Mouse (Mus musculus): ENCODE data around the gene Erap1. TPM values are rescaled to one million over a fixed set of nuclear protein-coding genes. Genes with fewer than 3 reads are reported as not detected.

Erap1 gene
- polyA plus RNA-seq (2012; rRNA removed), result 7.5 and 8.4 TPM in 2 replicates

DNA sequence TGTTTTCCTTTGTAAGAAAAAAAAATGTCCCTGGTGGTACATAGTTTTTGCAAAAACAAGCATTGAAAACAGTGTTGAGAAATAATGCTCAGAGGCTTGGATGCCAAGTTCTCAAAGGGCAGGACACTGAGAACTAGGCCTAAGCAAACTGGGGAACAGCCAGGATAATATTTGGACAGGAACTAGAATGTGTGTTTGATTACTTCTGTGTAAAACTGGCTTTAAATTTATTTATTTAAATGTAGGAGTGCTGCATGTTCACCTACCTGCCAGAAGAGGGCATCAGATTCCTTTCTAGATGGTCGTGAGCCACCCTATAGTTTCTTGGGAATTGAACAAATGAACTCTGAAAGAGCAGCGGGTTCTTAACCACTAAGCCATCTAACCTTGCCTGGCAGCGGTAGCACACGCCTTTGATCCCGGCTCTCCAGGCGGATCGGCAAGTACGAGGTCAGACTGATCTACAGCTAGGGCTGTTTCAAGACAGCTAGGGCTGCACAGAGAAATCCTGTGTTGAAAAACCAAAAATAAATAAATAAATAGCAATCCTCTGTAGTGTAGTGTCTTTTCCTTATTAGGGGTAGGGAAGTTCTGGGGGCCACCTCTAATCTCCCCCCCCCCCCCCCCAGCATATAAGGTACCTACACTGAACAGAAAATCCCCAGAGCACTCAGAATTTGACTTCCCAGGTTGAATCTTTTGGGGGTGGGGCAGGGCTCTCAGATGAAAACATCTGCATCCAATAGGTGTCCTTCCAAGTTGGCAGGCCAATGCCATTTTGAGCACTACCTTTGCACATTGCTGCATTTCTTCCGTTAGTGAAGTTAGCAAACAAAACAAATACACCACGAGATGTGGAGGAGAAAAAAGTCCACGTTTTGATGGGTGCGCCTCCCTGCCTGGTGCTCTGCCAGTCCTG lies at the start of gene Erap1:
TSS of gene Erap1 (plus strand) at position 776 of the 919 bp plus-strand sequence.

Other genes starting within 250 kb of the Erap1 start
- gene Zfp72, start 248.7 kb upstream of the Erap1 start, polyA plus RNA-seq (2012; rRNA removed), result 0.10 and 0.13 TPM in 2 replicates
- 26.3 and 35.4 TPM in 2 replicates for gene Ftl1-ps1, start 239.9 kb upstream of the Erap1 start, polyA plus RNA-seq (2012; rRNA removed)
- 0.38 and 0.50 TPM in 2 replicates for gene Zfp825, start 145.6 kb upstream of the Erap1 start, polyA plus RNA-seq (2012; rRNA removed)
- 5.0 and 9.4 TPM in 2 replicates for gene Cast, start 169.2 kb downstream of the Erap1 start, polyA plus RNA-seq (2012; rRNA removed)

Measured in colon, adult 2 months (tissue).